Mouse (Mus musculus): ENCODE measurements at regions not wholly inside any gene's neighbourhood (a gene's known extent, or its start where the extent isn't known, plus 50 kb on each side); places are given as distances from the start of the nearest gene placed in this dataset.
A peak's percentile ranks its signal among the peaks of the same experiment; 100 is the strongest.

GRCm38 (mm10) chr15:45171605-45172004, 5037.4 kb downstream of the 9330182O14Rik start:
- no peak for DNase-seq
- Histone ChIP-seq H3K27ac (ENCODE audit: low read depth) (no peak overlapping the region), H3K4me3 (ENCODE audit: low read depth, low read length) (no peak overlapping the region), H3K4me2 (no peak overlapping the region), H3K9ac (no peak overlapping the region), H3K4me1 (ENCODE audit: insufficient read depth) (no peaks in the 10 kb centered on the region), H3K36me3 (ENCODE audit: insufficient read depth) (no peaks in the 10 kb centered on the region), H3K27me3 (ENCODE audit: insufficient read depth, low read length) (no peaks in the 10 kb centered on the region), H3K9me3 (ENCODE audit: low read depth, low read length) (no peaks in the 10 kb centered on the region)
- no peak for ATAC-seq (ENCODE audit: insufficient read depth)
- no peak for TF ChIP-seq CTCF (IDR thresholded peaks at IDR 0.05; ENCODE audit: low read depth)
- 89% methylated on average over 1 of the region's 1 CpGs for WGBS

GRCm38 (mm10) chr15:45178341-45178740, 5044.2 kb downstream of the 9330182O14Rik start:
- 14% methylated on average over 2 of the region's 2 CpGs for WGBS
- no peaks in the 10 kb centered on the region for H3K36me3 ChIP-seq (ENCODE audit: insufficient read depth)
- 0 out of 2 replicates have a peak, but pooled peaks have one; percentile 11 for TF ChIP-seq CTCF (IDR thresholded peaks at IDR 0.05; ENCODE audit: low read depth)
- H3K27me3 ChIP-seq (ENCODE audit: insufficient read depth, low read length), result no peaks in the 10 kb centered on the region
- H3K4me1 ChIP-seq (ENCODE audit: insufficient read depth), result no peaks in the 10 kb centered on the region
- H3K9me3 ChIP-seq (ENCODE audit: low read depth, low read length), result no peaks in the 10 kb centered on the region
- no peak overlapping the region for H3K27ac ChIP-seq (ENCODE audit: low read depth)
- H3K4me2 ChIP-seq, result no peak overlapping the region
- no peak overlapping the region for H3K9ac ChIP-seq
- ATAC-seq (ENCODE audit: insufficient read depth) (no peak), DNase-seq (peak; percentile 57)
- no peak overlapping the region for H3K4me3 ChIP-seq (ENCODE audit: low read depth, low read length)

- Histone ChIP-seq H3K27me3 (ENCODE audit: insufficient read depth, low read length) (no peaks in the 10 kb centered on the region), H3K4me2 (no peak overlapping the region), H3K4me1 (ENCODE audit: insufficient read depth) (no peaks in the 10 kb centered on the region), H3K9me3 (ENCODE audit: low read depth, low read length) (no peaks in the 10 kb centered on the region), H3K4me3 (ENCODE audit: low read depth, low read length) (no peak overlapping the region), H3K9ac (no peak overlapping the region), H3K27ac (ENCODE audit: low read depth) (no peak overlapping the region), H3K36me3 (ENCODE audit: insufficient read depth) (no peaks in the 10 kb centered on the region)
- peak; percentile 19; the same call in 1 of the 2 replicates for TF ChIP-seq CTCF (IDR thresholded peaks at IDR 0.05; ENCODE audit: low read depth)
- DNase-seq (peak; percentile 45), ATAC-seq (ENCODE audit: insufficient read depth) (no peak)
- 14% methylated on average over 5 of the region's 5 CpGs for WGBS
These were observed 5046.0 kb downstream of the 9330182O14Rik start for GRCm38 (mm10) chr15:45180173-45180572.

Data from lung, embryonic 14.5 days (tissue).